Mouse (Mus musculus) olfactory bulb, adult 2 months (tissue): ENCODE measurements around the gene Rexo1. TPM values are rescaled to one million over a fixed set of nuclear protein-coding genes. Genes with fewer than 3 reads are reported as not detected.

Experiments
- H3K27ac ChIP-seq: fragments of 200-500 bp; 2 replicates; pipeline ENCODE4 v1.5.1; 2012; ENCODE audit warnings: low read depth, low read length; ENCODE audit not compliant: insufficient read depth
- H3K4me1 ChIP-seq: fragments of 200-500 bp; 2 replicates; pipeline ENCODE4 v1.6.1; 2012; ENCODE audit warnings: low read length; ENCODE audit not compliant: control insufficient read depth, insufficient read depth
- H3K4me3 ChIP-seq: fragments of 200-500 bp; 2 replicates; pipeline ENCODE4 v1.5.1; 2012; ENCODE audit warnings: mild to moderate bottlenecking, low read depth, low read length, moderate library complexity; ENCODE audit not compliant: insufficient read depth
- CTCF ChIP-seq: fragments of 200-500 bp; IDR thresholded peaks from 2 replicates; pipeline ENCODE4 v1.5.1; 2012; ENCODE audit warnings: low read depth, mild to moderate bottlenecking, low read length, moderate library complexity; ENCODE audit not compliant: insufficient read depth
- POLR2A ChIP-seq: fragments of 200-500 bp; IDR thresholded peaks from 2 replicates; pipeline ENCODE4 v1.6.1; 2012; ENCODE audit warnings: mild to moderate bottlenecking, low read depth, low read length, moderate library complexity; ENCODE audit not compliant: insufficient read depth
- WGBS: fragments of 180-500 bp; shearing (Covaris S2); methylation state at CpG from one replicate; pipeline ENCODE4 v1.1.7; 2018; 5-methylcytosine and 5-hydroxymethylcytosine counted together
- polyA plus RNA-seq: library from polyadenylated mRNA; stranded (reverse); fragments of >200 nt; gene quantifications from 2 replicates; pipeline ENCODE4 v1.2.4, GENCODE M21; 2012; ENCODE audit warnings: low replicate concordance; ENCODE audit not compliant: missing spikeins, insufficient read depth, insufficient read length

The Rexo1 gene
- polyA plus RNA-seq, 1 experiment: not detected

GRCm38 (mm10) chr10:80604988-80605387, 43.6 kb upstream of the Rexo1 start:
- no peak overlapping the region for H3K27ac ChIP-seq
- H3K4me3 ChIP-seq: no peak overlapping the region
- 86% methylated on average over 2 of the region's 2 CpGs for WGBS
- TF ChIP-seq POLR2A: no peak
- TF ChIP-seq CTCF: no peak
- H3K4me1 ChIP-seq: peaks cover 17% of the 10 kb centered on the region

- Histone ChIP-seq H3K4me1 (peaks cover 17% of the 10 kb centered on the region), H3K4me3 (no peak overlapping the region), H3K27ac (no peak overlapping the region)
- TF ChIP-seq POLR2A: no peak
- no peak for TF ChIP-seq CTCF
- WGBS: 83% methylated on average over 7 of the region's 7 CpGs
These were observed 42.7 kb upstream of the Rexo1 start for GRCm38 (mm10) chr10:80604001-80604509.

DNA sequence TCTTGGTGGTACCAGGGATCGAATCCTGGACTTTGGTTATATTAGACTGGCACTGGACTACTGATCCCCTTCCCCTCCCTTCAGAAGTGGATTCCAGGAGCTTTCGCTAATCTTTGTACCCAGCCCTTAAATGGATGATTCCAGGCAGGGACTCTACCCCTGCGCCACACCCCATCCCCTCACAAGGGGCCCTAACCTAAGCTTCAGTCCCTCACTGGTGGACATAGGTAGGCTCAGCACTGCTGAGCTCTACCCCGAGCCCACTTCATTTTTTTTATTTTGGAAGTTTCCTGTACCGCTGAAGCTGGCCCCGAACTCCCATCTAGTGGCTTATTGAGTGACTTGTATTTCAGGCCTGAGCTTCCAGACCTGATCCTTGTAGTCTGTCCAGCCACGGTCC, 42.0 kb upstream of the Rexo1 start:
- Histone ChIP-seq H3K4me1 (peaks cover 17% of the 10 kb centered on the region), H3K4me3 (peak overlapping the region; percentile 85), H3K27ac (peak overlapping the region; percentile 65)
- WGBS: 26% methylated on average over 7 of the region's 7 CpGs
- TF ChIP-seq POLR2A: no peak
- TF ChIP-seq CTCF: no peak

- peak; percentile 70 for TF ChIP-seq POLR2A
- TF ChIP-seq CTCF: no peak
- peak within 1 kb of the TSS; percentile 88 for H3K27ac ChIP-seq
- under 1% methylated on average over 54 of the region's 54 CpGs for WGBS
- H3K4me3 ChIP-seq: peak within 1 kb of the TSS; percentile 85
- H3K4me1 ChIP-seq: peaks cover 17% of the 10 kb centered on the region
These were observed 41.5 kb upstream of the Rexo1 start, which contains the start of the genes Scamp4 and Adat3 for GRCm38 (mm10) chr10:80602698-80603325. Gene Scamp4, plus strand, starts transcription at chr10:80602872. Gene Adat3, plus strand, starts transcription at chr10:80602880.

GRCm38 (mm10) chr10:80596318-80596717, 35.0 kb upstream of the Rexo1 start:
- no peaks in the 10 kb centered on the region for H3K4me1 ChIP-seq

DNA sequence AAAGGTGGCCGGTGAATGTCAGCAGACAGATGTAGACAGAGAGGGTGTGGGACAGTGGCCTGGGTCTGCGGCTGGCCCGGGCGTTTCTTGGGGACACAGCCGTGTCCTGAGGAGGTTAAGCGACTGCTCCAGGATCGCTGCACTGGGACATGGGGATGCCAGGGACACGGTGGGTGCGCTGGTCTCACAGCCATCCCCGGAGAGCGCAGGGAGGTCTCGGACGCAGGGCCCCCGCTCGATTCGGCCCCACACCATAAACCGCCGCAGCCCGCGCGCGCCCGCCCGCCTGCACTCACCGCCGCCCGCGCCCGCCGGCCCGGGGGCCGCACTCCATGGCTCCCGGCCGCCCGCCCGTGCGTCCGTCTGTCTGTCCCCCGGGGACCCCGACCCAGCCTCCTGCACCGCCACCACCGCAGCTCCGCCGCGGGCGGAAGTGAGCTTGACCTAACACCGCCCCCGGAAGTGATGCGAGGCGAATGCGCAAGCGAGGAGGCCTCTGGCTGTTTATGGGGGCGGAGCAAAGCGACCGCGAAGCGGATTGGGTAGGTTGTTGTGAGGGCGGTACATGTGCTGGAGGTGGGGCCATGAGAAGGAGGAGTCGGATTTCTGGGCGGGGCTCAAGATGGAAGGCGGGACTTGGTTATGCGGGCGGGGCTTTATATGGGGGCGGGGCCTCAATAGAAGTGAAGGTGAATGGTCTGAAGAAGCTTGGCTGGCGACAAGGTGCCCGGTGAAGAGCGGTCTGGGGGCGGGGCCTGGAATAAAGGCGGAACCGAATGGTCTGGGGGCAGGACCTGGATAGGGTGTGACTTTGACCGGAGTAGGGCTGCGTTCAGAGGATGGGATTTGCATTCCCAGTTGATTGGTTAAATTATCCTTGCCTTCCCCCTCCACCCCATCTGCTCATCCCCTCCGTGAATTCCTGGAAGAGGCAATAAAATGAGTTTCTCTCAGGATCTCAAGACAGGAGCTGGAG, 28.8 kb upstream of the Rexo1 start, which contains the start of gene Abhd17a:
TSS of gene Abhd17a (minus strand) at position 463 of the 976 bp plus-strand sequence.
- H3K27ac ChIP-seq: no peak within 1 kb of the TSS
- peak within 1 kb of the TSS; percentile 67 for H3K4me3 ChIP-seq
- no peak for TF ChIP-seq CTCF
- TF ChIP-seq POLR2A: peak; percentile 79
- WGBS: under 1% methylated on average over 69 of the region's 73 CpGs
- peaks cover 33% of the 10 kb centered on the region for H3K4me1 ChIP-seq

More at GRCm38 (mm10) chr10:80596318-80596717, 35.0 kb upstream of the Rexo1 start:
- WGBS: 42% methylated on average over 4 of the region's 4 CpGs
- TF ChIP-seq CTCF: no peak
- TF ChIP-seq POLR2A: no peak
- Histone ChIP-seq H3K4me3 (no peak overlapping the region), H3K27ac (no peak overlapping the region)

GRCm38 (mm10) chr10:80589127-80589878, 27.9 kb upstream of the Rexo1 start:
- Histone ChIP-seq H3K4me3 (peak overlapping the region; percentile 67), H3K4me1 (peaks cover 42% of the 10 kb centered on the region), H3K27ac (no peak overlapping the region)
- 7% methylated on average over 12 of the region's 12 CpGs for WGBS
- TF ChIP-seq POLR2A (no peak), CTCF (no peak)

- Histone ChIP-seq H3K4me3 (no peak overlapping the region), H3K4me1 (peaks cover 53% of the 10 kb centered on the region), H3K27ac (no peak overlapping the region; the same call in 1 of the 2 replicates)
- 23% methylated on average over 4 of the region's 4 CpGs for WGBS
- TF ChIP-seq POLR2A (no peak), CTCF (no peak)
These were observed 25.9 kb upstream of the Rexo1 start for GRCm38 (mm10) chr10:80587305-80587657.
